Mouse (Mus musculus) layer of hippocampus, adult 18-20 months (tissue): ENCODE results near the gene Isx. TPM values are rescaled to one million over a fixed set of nuclear protein-coding genes. Genes with fewer than 3 reads are reported as not detected.

Source experiments
- DNase-seq, 2 experiments: peaks; one replicate each; pipeline ENCODE4 v3.0.0; 2022; ENCODE audit warnings: low spot score in 2 of 2
- long read RNA-seq: library from polyadenylated mRNA; stranded (forward); transcript quantifications from one replicate; pipeline ENCODE4 v2.0.0, GENCODE M21; 2021
- total RNA-seq, 2 experiments: library from RNA; stranded (reverse); gene quantifications; 2 replicates each; pipeline ENCODE4 v1.2.3; 2021

The Isx gene
- total RNA-seq = not detected
- long read RNA-seq = 0 reads

DNA sequence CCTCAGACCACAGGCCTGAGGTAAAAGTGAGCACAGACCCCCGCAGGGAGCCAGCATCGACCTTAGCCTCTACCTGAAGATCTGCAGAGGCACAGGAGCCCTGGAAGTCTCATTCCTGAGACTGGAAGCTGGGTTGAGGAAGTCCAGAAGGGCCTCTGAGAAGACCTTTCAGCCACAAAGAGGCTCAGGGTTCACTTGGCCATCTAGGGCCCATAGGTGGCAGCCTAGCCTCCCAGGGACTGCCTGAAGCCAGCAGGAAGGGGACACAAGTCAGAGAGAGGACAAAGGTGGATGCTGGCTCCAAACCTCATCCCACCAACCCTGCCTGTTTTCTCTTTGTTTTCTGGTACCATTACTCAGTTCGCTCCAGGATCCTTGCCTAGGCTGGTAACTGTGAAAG is at the start of gene Isx:
Isx (plus strand) TSS at position 234 of the 400 bp plus-strand sequence.
- DNase-seq = no peak

DNA sequence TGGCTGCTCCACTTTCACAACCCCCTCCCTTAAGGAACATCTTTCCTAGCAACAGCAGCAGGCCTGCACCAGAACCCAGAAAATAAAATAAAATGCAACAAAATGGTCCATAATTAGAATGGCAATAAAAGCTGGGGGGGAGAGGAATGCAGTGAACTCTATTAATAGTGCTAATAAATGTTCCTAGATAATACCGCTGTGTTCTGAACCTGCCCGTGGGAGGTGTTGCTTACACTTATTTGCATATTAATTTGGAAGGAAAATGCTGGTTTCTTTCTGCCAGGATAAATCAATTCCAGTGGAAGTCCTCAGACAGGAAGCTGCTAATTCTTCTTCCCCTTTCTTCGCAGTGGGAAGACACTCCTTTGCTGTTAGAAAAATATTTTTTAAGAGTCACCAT is 45.3 kb upstream of the Isx start:
- peak; percentile 29 to 79 for DNase-seq

DNA sequence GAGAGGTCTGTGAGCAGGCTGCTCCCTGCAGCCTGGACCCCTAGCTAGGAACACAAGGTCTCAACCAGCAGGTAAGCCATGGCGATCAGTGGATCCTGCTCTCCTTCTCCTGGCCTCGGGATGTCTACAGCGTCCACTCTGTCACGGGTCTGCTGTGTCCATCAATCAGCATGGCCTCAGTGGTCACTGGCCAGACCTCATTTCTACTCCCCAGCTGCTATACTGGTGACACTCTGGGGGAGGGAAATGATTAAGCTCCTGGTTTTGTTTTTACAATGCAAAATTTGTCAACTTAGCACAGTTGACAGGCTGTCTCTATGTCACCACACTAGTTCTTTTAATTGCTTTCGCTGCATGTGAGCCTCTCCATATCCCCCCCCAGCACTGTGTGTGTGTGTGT is 41.7 kb upstream of the Isx start:
- DNase-seq = no peak

DNA sequence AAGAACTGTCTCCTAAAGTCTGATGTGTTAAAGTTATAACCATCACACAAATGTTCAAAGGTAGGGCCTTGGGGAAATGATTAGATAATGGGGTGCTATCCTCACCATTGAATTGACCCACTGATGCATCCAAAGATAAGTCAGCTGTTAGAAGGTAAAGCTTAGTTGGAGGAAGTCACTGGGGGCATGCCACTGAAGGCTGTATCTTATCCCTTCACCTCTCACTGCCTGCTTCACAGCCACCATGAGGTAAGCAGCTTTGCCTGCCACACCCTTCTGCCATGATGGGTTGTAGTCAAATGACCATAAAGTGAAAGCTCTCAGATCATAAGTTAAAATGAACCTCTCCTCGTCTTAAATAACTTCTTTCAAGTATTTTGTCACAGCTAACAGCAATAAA is 38.7 kb upstream of the Isx start:
- DNase-seq = no peak

DNA sequence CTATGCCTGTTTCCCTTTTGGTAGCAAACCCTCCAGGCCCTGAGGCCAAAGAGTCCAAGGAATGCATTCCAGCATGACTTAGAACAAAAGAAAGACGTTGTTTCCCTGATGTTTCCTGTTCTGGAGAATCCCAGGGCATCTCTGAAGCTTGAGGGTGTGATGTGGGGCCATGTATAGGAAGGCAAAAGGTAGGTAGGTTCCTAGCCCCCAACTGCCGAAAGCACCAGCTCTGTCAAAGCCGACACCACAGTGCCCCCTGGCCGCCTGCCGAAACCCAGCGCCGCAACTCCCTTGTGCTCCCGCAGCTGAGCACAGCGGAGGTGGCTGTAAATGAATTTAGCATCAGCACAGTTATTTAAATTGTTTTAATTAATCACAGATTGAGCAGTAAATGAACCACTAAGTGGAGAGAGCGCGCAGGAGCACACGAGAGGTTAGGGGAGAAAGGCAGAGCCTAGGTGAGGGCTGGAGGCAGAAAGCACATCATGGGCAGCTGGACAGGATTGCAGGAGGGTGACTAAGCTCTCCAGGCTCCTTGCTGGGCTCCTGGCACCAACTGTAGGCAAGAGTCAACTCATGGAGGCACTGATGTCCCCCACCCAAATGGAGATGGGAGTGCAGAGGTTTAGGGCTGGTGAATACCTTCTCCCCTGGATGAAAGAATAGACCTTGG is 25.5 kb upstream of the Isx start:
- DNase-seq = peak; percentile 36 to 58

DNA sequence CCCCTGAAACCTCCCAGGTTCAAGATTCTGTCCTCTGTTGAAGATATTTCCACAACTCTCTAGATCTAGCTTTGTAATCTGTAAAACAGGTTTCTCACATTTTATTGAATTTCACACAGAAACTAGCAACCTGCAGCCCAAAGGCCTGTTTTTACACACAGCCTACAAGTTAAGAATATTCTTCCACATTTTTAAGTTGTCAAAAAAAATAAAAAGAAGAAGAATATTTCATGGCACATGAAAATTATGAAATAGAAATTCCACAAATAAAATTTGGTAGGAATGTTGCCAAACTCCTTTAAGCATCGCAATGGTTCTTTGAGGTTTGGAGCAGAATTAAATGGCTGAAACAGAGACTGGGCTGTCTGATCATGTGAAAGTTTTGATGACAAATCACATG is 24.3 kb upstream of the Isx start:
- DNase-seq = no peak

DNA sequence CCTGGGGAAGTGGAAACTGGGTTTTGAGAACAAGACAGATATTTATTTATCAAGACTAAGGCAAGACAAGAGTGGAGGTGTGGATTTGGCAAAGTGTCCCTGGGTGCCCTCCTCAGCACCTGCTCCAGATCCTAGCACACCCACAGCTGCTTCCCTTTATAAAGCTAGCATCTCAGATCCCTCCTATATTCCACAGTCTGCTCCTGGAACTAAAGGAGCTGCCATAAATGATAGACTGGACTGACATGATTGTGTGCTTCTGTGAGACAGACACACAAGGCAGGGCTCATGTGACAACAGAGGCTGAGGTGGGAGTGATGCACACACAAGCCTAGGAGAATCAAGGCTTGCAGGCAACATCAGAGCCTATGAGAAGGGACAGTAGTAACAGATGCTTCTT is 22.0 kb upstream of the Isx start:
- DNase-seq = no peak

DNA sequence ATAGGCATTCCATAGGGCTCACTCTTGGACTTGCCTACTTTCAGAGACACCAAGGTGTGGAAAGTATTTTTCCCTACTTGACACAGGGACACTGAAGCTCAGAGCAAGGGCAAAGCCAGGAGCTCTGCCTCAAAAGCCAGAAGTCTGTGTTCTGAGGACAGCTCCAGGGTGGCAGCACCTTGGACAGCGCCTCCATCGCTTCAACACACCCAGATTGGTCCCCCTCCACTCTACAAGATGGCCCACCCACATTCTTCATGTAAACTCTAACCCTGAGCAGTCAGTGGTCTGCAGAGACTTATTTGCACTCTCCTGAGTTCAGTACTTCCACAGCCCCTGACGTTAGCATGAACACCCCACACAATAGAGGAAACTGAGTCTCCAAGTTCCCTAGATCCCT is 21.1 kb upstream of the Isx start:
- DNase-seq = no peak

DNA sequence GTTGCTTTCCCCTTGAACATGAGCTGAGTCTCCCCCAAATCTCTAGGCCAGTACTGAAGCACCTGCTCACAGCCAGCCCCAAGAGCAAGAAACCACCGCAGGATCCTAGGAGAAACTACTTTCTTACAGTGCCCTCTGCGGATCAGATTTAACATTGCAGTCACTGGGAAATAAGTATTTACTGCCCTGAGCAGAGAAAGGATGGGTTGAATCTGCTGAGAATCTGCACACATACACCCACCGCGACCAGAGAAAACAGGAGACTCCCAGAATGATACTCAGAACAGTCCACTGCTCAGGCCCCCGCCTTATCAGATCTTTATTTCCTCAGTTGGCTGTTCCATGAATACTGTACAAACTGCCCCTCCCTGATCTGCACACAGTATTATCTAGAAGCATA is 19.5 kb upstream of the Isx start:
- DNase-seq = peak; percentile 35 to 78

DNA sequence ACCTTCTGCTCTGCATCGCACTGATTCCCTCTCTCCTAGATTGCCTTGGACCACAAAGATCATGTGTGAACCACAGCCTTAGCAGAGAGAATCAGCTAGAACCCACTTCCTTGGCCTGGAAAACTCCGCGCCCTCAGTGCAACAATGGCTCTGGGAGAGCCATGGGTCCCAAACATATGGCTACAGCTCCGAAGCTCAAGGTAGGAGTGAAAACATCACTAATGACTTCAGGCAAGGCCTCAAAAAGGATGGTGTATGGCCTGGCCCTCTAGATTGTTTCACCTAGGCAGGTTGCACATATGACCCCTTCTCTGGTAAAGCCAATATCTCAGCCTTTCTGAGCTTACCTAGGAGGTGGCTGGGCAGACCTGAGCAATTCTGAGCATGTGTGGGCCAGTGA is 18.2 kb upstream of the Isx start:
- DNase-seq = no peak

DNA sequence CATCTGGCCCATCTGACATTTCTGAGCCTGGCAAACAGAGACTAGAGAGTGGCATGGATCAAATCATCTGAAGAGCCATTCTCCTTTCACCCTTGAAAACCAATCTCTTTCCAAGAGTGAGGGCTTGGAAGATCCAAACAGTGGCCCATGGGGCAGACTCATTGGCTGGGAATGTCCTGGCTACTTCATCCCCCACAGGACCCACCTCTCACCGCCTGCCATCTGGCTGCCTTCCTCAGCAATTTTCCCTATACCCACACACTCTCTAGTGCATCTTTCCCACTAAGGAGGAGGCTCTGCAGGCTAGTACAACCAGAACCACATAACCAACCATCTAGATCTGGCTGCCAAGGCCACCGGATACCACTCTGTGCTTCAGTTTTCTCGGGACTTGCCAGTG is 17.6 kb upstream of the Isx start:
- no peak for DNase-seq

DNA sequence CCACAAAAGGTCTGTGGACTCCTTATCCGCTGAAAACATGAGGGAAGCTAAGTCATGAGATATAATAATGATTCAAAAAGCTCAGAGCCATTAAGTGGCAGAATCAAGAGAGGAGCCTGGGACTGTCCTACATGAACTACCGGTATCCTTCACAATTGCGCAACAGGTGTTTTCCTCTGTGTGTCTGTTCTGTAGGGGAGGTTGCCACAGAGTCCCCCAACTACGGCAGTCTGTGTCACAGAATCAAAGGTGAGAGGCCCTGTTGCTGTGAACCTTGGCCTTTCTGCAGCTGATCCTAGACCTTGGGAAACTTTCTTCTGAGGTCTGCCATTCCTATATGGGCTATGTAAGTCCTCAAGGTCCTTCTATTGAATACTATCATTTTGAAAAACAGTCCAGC is 13.7 kb upstream of the Isx start:
- no peak for DNase-seq

DNA sequence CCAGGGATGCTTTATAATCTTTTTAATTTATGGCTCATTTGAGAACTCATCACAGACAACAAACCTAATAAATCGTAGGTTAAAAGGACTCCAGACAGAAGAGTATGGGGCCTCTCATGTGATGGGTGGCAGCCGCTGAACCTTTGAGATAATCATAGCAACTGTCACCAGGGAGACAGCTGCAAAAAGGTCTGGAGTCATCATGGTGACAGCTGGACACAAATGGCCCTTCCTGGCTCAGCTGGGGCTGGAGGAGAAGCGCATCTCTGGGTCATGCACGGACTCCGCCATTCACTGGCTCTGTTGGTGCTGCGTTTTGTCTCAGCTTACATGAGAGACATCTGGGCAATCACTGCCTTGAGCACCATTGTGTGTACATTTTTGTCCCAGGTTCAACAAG is 12.5 kb upstream of the Isx start:
- DNase-seq = no peak

DNA sequence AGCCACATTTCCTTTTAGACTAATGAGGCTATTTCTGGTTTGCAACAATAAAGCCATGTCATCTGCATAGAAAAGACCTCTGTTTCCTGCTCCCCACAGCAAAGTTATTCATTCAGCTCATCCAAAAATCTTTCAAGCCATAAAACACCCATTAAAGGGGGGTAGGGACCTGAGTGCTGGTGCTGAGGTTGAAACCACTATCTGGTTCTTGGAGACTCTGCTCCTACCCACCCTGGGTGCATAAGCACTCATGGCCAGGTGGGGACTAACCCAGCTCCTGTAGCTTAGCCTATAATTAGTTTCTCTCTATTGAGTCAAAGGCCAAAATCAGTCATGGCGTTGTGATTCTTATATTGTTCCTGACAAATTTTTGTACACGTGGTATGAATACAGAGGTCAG is 10.4 kb upstream of the Isx start:
- DNase-seq = no peak

DNA sequence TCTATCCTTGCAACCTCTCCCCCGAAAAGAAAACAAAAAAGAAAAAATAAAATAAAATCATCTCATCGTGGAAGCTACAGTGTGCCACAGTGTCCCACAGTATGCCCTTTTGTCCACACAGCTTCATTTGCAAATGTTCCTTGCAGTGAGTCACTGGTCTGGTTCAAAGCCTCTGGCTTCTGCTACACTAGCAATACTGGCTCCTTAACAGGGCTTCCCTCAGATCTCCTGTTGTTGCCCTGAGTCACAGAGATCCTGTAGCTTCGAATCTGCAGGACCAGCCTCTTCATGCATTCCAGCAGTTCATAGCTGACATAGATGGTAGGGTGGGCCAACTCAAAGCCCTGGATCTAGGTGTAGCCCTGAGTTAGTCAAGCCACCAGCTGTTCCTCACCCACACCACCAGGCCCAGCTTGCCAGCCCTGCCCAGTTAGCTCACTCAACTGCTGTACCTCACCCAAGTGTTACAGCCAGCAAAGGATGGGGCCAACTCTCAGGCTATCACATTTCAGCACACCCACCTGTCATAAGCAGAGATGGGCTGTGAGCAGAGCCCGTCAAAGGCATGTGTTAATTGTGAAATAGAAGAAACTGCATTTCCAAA is 2.5 kb upstream of the Isx start:
- no peak for DNase-seq

DNA sequence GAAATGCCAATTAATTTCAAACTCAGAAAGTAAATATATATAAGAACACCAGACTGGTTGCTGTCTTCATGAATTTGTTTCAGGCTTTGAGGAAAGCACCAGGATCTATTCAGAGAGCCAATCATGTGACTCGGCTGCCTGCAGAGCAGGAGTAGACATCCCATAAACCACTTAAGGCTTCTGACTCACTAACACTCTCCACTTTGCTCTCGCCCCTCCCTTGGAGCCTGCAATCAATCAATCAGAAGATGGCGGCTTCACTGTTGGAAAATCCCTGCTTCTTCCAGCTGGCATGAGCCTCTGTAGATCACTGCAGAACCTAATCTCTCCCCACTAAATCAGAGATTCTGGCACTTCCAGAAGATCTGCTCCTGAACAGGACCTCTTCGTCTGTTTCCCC is 1.3 kb upstream of the Isx start:
- DNase-seq = no peak

DNA sequence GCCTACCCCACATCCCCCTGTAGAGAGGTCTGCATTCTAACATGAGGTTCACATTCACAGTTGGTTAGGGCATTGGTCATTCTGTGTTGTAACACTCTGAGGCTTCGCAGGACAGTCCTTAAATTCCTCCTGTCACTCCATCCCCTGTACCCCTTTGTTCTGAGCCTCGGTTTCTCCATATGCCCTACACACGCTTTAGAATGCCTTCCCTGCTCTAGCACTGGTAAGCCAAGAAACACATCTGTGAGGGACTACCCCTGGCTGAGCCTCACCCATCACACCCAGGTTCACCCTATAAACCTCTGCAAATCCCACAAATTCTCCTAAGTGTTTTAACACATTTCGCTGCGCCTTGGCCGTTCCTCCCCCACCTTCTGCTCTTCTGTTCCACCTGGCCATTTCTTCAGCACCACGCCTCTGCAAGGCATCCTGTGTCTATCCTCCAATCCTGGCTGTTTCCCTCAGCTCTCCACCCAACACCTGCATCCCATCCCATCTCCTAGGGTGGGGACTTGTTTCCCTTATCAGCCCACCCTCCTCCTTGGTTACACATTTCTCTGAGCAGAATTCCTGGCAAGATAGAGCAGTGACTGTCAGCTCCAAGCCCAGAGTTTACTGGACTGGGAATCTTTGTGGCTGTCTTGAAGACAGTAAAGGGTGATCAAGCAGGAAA is 686 bp upstream of the Isx start:
- DNase-seq = no peak

DNA sequence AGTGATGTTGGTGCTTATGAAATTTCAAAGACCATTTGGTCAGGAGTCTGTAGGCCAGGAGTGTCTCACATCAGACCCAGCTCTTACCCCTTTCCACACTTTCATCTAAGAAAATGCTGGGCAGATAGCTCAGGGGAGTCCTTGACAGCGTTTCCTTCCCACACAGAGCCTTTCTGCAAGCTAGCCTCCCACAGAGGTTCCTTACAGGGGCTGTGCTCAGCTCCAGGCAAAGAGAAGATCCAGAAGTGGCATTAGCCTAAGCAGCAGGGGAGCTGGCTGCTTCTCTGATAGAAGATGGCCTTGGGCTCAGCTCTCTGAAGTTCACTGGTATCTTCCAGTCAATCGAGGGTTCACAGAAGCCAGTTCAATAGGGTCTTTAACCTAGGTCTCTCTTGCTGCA is 1.6 kb downstream of the Isx start:
- no peak for DNase-seq

DNA sequence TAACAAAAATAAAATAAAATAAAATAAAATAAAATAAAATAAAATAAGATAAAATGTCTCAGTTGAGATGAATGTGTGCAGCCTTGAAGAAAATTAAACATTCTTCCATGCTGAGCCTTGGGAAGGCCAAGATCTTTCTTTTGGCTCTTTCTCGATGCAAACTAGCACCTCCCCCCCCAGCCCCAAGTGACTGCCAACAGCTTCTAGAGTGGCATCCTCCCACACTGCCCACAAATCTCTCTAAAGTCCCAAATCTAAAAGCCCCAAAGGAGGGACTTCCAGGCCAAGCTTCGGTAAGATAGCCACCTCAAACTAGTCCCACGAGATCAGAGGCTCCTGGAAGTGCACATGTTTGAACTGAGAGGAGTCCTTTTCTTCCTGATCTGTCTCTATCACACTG is 5.7 kb downstream of the Isx start:
- no peak for DNase-seq

DNA sequence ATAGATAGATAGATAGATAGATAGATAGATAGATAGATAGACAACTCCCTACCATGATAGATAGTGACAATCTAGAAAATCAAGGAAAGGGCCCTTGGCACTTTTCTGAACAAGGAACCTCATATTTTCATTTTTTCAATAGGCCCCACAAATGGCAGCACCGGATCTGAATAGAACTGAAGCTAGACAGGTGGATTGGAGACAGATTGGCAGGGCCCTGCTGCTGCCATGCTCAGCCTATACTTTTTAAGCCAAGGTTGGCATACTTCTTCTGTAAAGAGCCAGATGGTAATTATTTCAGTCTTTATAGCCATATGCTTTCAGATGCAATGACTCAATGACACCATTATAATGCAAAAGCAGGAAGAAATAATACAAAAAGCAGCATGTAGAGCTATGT is 15.8 kb downstream of the Isx start:
- DNase-seq = peak; percentile 57 to 69

DNA sequence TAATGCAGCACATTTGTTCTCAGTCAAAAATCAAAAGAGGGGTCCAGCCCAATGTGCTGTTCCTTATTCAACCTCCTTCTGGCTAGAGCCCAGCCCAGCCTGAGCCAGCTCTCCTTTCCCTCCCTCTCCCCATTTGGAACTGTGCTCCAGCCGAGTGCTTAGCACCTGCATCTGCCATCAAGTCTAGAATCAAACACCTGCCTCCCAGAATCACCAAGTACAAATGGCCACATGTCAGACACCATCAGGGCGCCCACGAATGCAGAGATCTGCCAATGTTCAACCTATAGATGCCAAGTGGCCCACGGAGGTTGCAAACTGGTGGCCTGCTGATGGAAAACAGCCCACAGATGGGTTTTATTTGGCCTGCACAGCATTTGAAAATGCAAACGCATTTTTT is 18.1 kb downstream of the Isx start:
- peak; percentile 57 to 72 for DNase-seq

DNA sequence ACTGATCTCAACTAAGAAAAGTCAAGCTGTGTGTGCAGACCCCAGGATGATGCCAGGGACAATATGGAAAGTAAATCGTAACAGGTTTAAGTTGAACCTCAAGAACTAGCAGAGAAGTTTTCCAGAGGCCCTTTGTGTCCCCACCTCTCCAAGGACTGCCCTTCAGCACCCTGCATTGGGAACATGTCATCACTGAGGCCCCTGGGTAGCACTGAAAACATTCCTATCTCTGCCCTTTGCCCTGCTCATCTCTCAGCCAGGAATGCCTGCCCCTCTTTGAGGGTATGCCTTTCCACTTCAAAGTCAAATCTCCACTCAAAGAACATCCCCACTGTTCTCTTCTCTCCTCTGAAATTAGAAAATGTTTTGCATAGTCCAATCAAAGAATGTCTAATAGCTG is 23.3 kb downstream of the Isx start:
- no peak for DNase-seq

DNA sequence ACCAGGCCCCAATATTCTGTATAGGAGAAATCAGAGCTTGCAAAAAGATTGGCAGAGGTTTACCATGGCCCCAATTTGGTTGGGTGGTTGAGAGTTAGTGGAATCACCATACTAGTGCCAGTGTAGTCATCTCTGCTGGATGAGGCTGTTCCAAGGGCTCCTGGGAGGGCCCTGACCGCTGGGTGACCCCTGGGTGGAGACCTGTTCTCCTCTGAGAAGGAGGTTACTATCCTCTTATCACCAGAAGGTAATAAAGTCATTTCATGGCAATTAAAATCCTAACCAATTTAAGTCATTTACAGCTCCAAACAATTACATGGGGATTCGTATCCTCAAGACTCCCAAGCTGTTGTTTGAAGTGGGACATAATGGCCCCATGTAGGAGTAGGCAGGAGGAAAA is 24.3 kb downstream of the Isx start:
- no peak for DNase-seq
